Mouse (Mus musculus) small intestine, adult 2 months (tissue): ENCODE data around the gene Akap6.

Source experiments
- CTCF ChIP-seq: fragments of 200-500 bp; IDR thresholded peaks from 2 replicates; pipeline ENCODE4 v1.5.1; 2012; ENCODE audit warnings: low read depth, mild to moderate bottlenecking, control low read depth, inconsistent platforms, low read length, moderate library complexity, mixed read lengths; ENCODE audit not compliant: insufficient replicate concordance, insufficient read length; ENCODE audit errors: extremely low read depth
- POLR2A ChIP-seq: fragments of 200-500 bp; IDR thresholded peaks from 2 replicates; pipeline ENCODE4 v1.6.1; 2012; ENCODE audit warnings: low read depth, mild to moderate bottlenecking, control low read depth, inconsistent platforms, low read length, moderate library complexity

DNA sequence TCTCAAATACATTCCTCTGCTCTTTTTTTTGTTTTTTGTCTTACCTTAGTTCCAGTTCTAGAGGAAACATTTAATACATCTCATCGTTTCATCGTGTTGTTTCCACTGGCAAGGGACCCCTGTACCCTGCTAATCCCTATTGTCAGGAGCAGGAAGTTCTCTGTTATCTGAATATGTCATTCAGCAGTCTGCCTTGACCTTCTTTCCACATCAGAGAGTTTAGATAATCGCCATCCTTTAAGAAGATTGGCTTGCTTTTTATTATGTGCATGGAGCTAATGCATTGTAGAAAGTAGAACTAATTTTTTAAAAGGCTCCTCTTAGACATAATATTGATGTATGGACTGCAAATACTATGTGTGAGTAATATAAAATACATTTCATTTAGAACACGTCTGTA, 58.7 kb downstream of the Akap6 start:
- no peak for TF ChIP-seq CTCF
- TF ChIP-seq POLR2A = no peak
